Mouse (Mus musculus) megakaryocyte progenitor cell, adult 5-6 weeks (primary cell): Measurements from ENCODE around the gene Clk1. TPM values are rescaled to one million over a fixed set of nuclear protein-coding genes. Genes with fewer than 3 reads are reported as not detected.

Experiments used
- ATAC-seq: replicated peaks from 2 replicates; pipeline ENCODE4 v1.8.0; 2016; ENCODE audit warnings: mild to moderate bottlenecking, moderate TSS enrichment, inconsistent platforms; ENCODE audit not compliant: poor library complexity
- total RNA-seq, 2 experiments: library from RNA; stranded (forward) in 1 of 2; stranded (reverse) in 1 of 2; fragments of 157-497, 149-512 nt in 1 of 2; fragments of 200-1000 nt in 1 of 2; gene quantifications; 2 replicates each; pipeline versions ENCODE4 v1.2.3 to v1.2.4; 2015 to 2017

The Clk1 gene
- total RNA-seq, 2 experiments from 2014 or later: 316 to 434 TPM

DNA sequence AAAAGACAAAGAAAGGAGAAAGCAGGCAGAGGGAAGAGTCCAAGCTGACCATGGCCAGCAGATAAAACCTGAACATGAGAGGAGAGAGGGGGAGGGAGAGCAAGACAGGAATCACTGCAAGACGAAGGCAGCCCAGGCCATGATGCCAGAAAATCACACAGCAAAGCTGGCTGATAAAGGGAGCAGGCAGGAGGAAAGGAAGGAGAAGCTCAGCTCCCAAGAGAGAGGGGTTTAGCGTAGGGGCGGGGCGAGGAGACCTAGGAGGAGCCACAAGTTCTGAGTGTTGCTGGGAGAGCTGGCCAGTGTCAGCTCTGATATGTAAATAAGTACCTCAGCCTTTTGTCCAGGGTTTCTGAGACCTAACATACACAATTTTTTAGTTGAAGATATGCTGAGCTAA, 61.6 kb downstream of the Clk1 start:
- ATAC-seq: no peak

Other genes with a start within 250 kb of the Clk1 start
- gene Aox4, start 213.7 kb downstream of the Clk1 start, total RNA-seq (2015): not detected in 2 replicates
- not detected in 2 replicates for gene Aox4, start 213.7 kb downstream of the Clk1 start, total RNA-seq (2017)
- gene Aox2, start 145.7 kb downstream of the Clk1 start, total RNA-seq (2015): 0.05 TPM in 1 of 2 replicates, not detected in the other
- not detected in 2 replicates for gene Aox2, start 145.7 kb downstream of the Clk1 start, total RNA-seq (2017)
- gene Bzw1, start 31.2 kb downstream of the Clk1 start, total RNA-seq (2015): 205 and 216 TPM in 2 replicates
- 189 and 202 TPM in 2 replicates for gene Bzw1, start 31.2 kb downstream of the Clk1 start, total RNA-seq (2017)
- 17.8 and 27.1 TPM in 2 replicates for gene Nif3l1, start 21.1 kb upstream of the Clk1 start, total RNA-seq (2015)
- gene Nif3l1, start 21.1 kb upstream of the Clk1 start, total RNA-seq (2017): 48.9 and 58.7 TPM in 2 replicates
- gene Ppil3, start 21.4 kb upstream of the Clk1 start, total RNA-seq (2015): 102 and 103 TPM in 2 replicates
- 89.6 and 95.8 TPM in 2 replicates for gene Ppil3, start 21.4 kb upstream of the Clk1 start, total RNA-seq (2017)
- 52.6 and 52.7 TPM in 2 replicates for gene Orc2, start 81.0 kb upstream of the Clk1 start, total RNA-seq (2015)
- gene Orc2, start 81.0 kb upstream of the Clk1 start, total RNA-seq (2017): 80.9 and 127 TPM in 2 replicates
- gene Fam126b, start 162.3 kb upstream of the Clk1 start, total RNA-seq (2015): 16.1 and 17.1 TPM in 2 replicates
- gene Fam126b, start 162.3 kb upstream of the Clk1 start, total RNA-seq (2017): 19.8 and 32.5 TPM in 2 replicates
- gene Ndufb3, start 162.3 kb upstream of the Clk1 start, total RNA-seq (2015): 135 and 167 TPM in 2 replicates
- 94.5 and 99.4 TPM in 2 replicates for gene Ndufb3, start 162.3 kb upstream of the Clk1 start, total RNA-seq (2017)